Mouse (Mus musculus) intestine, embryonic 14.5 days (tissue): ENCODE data around the gene Got1. TPM values are rescaled to one million over a fixed set of nuclear protein-coding genes. Genes with fewer than 3 reads are reported as not detected.

Experiments used
- ATAC-seq: fragments of 200-750 bp; cut with Nextera tagmentation; replicated peaks from 2 replicates; pipeline ENCODE4 v1.8.0; 2017; ENCODE audit warnings: low read depth, moderate number of reproducible peaks, moderate TSS enrichment, moderate library complexity; ENCODE audit not compliant: low FRiP score, low TSS enrichment
- DNase-seq: peaks from one replicate; pipeline ENCODE4 v3.0.0-alpha.2; 2018; ENCODE audit warnings: low spot score
- H3K27ac ChIP-seq: fragments of 300-500 bp; sonication (generic); 2 replicates; pipeline ENCODE4 v1.5.1; 2014; ENCODE audit warnings: low read depth, mild to moderate bottlenecking, control low read depth
- H3K27me3 ChIP-seq: fragments of 300-500 bp; sonication (generic); replicated peaks from 2 replicates; pipeline ENCODE4 v1.6.1; 2014; ENCODE audit warnings: low read length, control low read depth; ENCODE audit not compliant: control insufficient read depth, insufficient read depth
- H3K36me3 ChIP-seq: fragments of 300-500 bp; sonication (generic); 2 replicates; pipeline ENCODE4 v1.6.1; 2014; ENCODE audit warnings: low read length, control low read depth; ENCODE audit not compliant: control insufficient read depth, insufficient read depth
- H3K4me1 ChIP-seq: fragments of 300-500 bp; sonication (generic); replicated peaks from 2 replicates; pipeline ENCODE4 v1.6.1; 2014; ENCODE audit warnings: low read length, control low read depth, mixed read lengths; ENCODE audit not compliant: control insufficient read depth, insufficient read depth
- H3K4me2 ChIP-seq: fragments of 300-500 bp; sonication (generic); 2 replicates; pipeline ENCODE4 v1.6.1; 2014; ENCODE audit warnings: low read length
- H3K4me3 ChIP-seq: fragments of 300-500 bp; sonication (generic); 2 replicates; pipeline ENCODE4 v1.5.1; 2014; ENCODE audit warnings: low read depth, low read length, control low read depth, mixed read lengths
- H3K9ac ChIP-seq: fragments of 300-500 bp; sonication (generic); 2 replicates; pipeline ENCODE4 v1.6.1; 2014; ENCODE audit warnings: mild to moderate bottlenecking, low read length
- H3K9me3 ChIP-seq: fragments of 300-500 bp; sonication (generic); 2 replicates; pipeline ENCODE4 v1.6.1; 2016; ENCODE audit warnings: low read length, control low read depth; ENCODE audit not compliant: control insufficient read depth
- WGBS: fragments of 180-500 bp; shearing (Covaris S2); extraction: QIAGEN DNeasy Blood & Tissue Kit; methylation state at CpG from one replicate; pipeline ENCODE4 v1.1.7; 2014; 5-methylcytosine and 5-hydroxymethylcytosine counted together
- polyA plus RNA-seq: library from polyadenylated mRNA; unstranded; fragments of >200 nt; fragmentation: Nextera tagmentation; extraction: Ambion mirVana; gene quantifications from 2 replicates; pipeline ENCODE4 v1.2.1, GENCODE M21; 2014

The Got1 gene
- polyA plus RNA-seq, 1 experiment from 2014 or later, result 35.8 TPM

GRCm38 (mm10) chr19:43550706-43551492 is 26.5 kb upstream of the Got1 start:
- no peak overlapping the region for H3K4me2 ChIP-seq
- H3K9ac ChIP-seq, result no peak overlapping the region
- no peak overlapping the region for H3K4me3 ChIP-seq
- peaks cover 11% of the 10 kb centered on the region for H3K4me1 ChIP-seq
- H3K27ac ChIP-seq, result no peak overlapping the region
- ATAC-seq (no peak), DNase-seq (no peak)
- H3K36me3 ChIP-seq, result no peaks in the 10 kb centered on the region
- H3K27me3 ChIP-seq, result no peaks in the 10 kb centered on the region
- H3K9me3 ChIP-seq, result no peaks in the 10 kb centered on the region
- WGBS, result 84% methylated on average over 18 of the region's 18 CpGs

DNA sequence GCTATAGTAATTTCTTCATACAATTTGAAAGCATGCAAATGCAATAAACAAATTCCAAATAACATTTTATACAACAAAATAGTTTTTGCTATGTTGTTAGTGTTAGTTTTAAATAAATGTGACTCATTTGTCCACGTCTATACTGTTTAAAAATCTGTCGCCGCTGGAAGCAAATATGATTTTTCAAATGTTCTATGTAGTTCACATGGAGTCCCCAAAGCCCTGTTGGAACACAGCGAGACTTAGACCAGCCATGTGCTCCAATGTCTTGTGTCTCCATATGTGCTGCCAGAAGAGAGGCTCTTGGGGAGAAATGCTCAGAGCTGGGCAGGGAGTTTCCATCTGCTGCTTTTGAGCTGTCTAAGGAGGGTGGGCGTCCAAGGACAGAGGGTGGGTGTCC is 23.7 kb upstream of the Got1 start:
- no peaks in the 10 kb centered on the region for H3K36me3 ChIP-seq
- H3K4me3 ChIP-seq, result no peak overlapping the region
- no peaks in the 10 kb centered on the region for H3K9me3 ChIP-seq
- no peak for DNase-seq
- 56% methylated on average over 5 of the region's 5 CpGs for WGBS
- H3K27me3 ChIP-seq, result no peaks in the 10 kb centered on the region
- ATAC-seq, result no peak
- H3K4me2 ChIP-seq, result no peak overlapping the region
- H3K27ac ChIP-seq, result peak overlapping the region; percentile 57
- peaks cover 12% of the 10 kb centered on the region for H3K4me1 ChIP-seq
- H3K9ac ChIP-seq, result no peak overlapping the region

- ATAC-seq, result no peak; the same call in 1 of the 2 replicates
- H3K36me3 ChIP-seq, result no peaks in the 10 kb centered on the region
Observed at GRCm38 (mm10) chr19:43546337-43547117, 22.1 kb upstream of the Got1 start.

DNA sequence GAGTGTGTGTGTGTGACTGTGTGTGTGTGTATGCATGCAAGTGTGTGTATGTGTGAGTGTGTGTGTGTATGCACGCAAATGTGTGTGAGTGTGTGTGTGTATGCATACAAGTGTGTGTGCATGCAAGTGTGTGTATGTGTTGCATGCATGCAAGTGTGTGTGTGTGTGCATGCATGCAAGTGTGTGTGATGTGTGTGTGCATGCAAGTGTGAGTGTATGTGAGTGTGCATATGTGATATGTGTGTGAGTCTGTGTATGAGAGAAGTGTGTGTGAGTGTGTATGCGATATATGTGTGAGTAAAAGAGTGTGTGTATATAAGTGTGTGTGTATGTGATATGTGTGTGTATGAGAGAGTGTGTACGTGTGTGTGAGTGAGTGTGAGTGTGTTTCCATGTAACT is 11.0 kb upstream of the Got1 start:
- no peak overlapping the region for H3K4me3 ChIP-seq
- H3K9ac ChIP-seq, result no peak overlapping the region
- no peaks in the 10 kb centered on the region for H3K36me3 ChIP-seq
- H3K27ac ChIP-seq, result no peak overlapping the region
- ATAC-seq, result no peak
- DNase-seq, result no peak
- WGBS, result 91% methylated on average over 3 of the region's 3 CpGs
- no peak overlapping the region for H3K4me2 ChIP-seq
- H3K27me3 ChIP-seq, result no peaks in the 10 kb centered on the region
- no peaks in the 10 kb centered on the region for H3K9me3 ChIP-seq
- H3K4me1 ChIP-seq, result peaks cover 7% of the 10 kb centered on the region; the same call in 1 of the 2 replicates

More at GRCm38 (mm10) chr19:43546337-43547117, 22.1 kb upstream of the Got1 start:
- H3K9me3 ChIP-seq, result no peaks in the 10 kb centered on the region
- WGBS, result 6% methylated on average over 19 of the region's 19 CpGs
- peak overlapping the region; percentile 27 for H3K4me2 ChIP-seq
- peaks cover 12% of the 10 kb centered on the region for H3K4me1 ChIP-seq
- no peak for DNase-seq
- peak overlapping the region; percentile 63 for H3K27ac ChIP-seq
- no peak overlapping the region for H3K4me3 ChIP-seq
- no peaks in the 10 kb centered on the region for H3K27me3 ChIP-seq
- no peak overlapping the region for H3K9ac ChIP-seq

DNA sequence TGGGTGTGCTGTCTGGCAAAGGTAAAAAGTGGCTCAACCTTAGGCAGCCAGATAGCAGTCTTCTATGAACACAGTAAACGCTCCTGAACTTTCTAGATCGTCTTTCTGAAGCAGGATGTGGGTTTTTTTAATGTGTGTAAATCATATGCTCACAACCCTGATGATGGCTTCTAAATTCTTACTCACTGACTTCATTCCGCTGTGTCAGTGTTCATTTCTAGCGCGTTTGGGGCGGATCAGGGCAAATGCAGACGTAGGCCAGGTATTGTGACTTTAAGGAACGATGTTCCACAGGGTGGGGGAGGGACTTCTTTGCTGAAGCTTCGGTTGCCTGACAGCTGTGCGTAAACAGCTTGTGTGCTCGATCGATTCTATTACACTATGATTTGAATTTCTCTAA is 6.5 kb upstream of the Got1 start:
- no peaks in the 10 kb centered on the region for H3K9me3 ChIP-seq
- no peaks in the 10 kb centered on the region for H3K27me3 ChIP-seq
- DNase-seq (no peak), ATAC-seq (0 out of 2 replicates have a peak, but pooled peaks have one; percentile 30)
- peak overlapping the region; percentile 14; the same call in 1 of the 2 replicates for H3K27ac ChIP-seq
- H3K4me2 ChIP-seq, result peak overlapping the region; percentile 52; the same call in 1 of the 2 replicates
- H3K4me1 ChIP-seq, result peaks cover 7% of the 10 kb centered on the region; the same call in 1 of the 2 replicates
- no peaks in the 10 kb centered on the region for H3K36me3 ChIP-seq
- WGBS, result 15% methylated on average over 12 of the region's 12 CpGs
- H3K9ac ChIP-seq, result no peak overlapping the region
- no peak overlapping the region for H3K4me3 ChIP-seq

- Histone ChIP-seq H3K27me3 (no peaks in the 10 kb centered on the region), H3K36me3 (no peaks in the 10 kb centered on the region), H3K4me1 (peaks cover 9% of the 10 kb centered on the region), H3K27ac (no peak overlapping the region), H3K4me3 (peak overlapping the region; percentile 19), H3K9me3 (no peaks in the 10 kb centered on the region), H3K9ac (no peak overlapping the region), H3K4me2 (peak overlapping the region; percentile 52)
- 2% methylated on average over 13 of the region's 13 CpGs for WGBS
- peak; percentile 63 for ATAC-seq
- peak; percentile 86 for DNase-seq
Observed at GRCm38 (mm10) chr19:43530197-43530770, 5.9 kb upstream of the Got1 start.

- no peak for DNase-seq
- H3K4me3 ChIP-seq, result no peak overlapping the region
- no peaks in the 10 kb centered on the region for H3K9me3 ChIP-seq
- ATAC-seq, result no peak
- H3K4me2 ChIP-seq, result no peak overlapping the region
- H3K4me1 ChIP-seq, result peaks cover 22% of the 10 kb centered on the region
- H3K27ac ChIP-seq, result no peak overlapping the region
- H3K36me3 ChIP-seq, result no peaks in the 10 kb centered on the region
- no peak overlapping the region for H3K9ac ChIP-seq
- H3K27me3 ChIP-seq, result no peaks in the 10 kb centered on the region
- WGBS, result 90% methylated on average over 8 of the region's 8 CpGs
Observed at GRCm38 (mm10) chr19:43528056-43528587, 3.7 kb upstream of the Got1 start.

- no peak overlapping the region for H3K9ac ChIP-seq
- no peak overlapping the region for H3K4me2 ChIP-seq
- H3K4me3 ChIP-seq, result no peak overlapping the region
- H3K36me3 ChIP-seq, result no peaks in the 10 kb centered on the region
- H3K27ac ChIP-seq, result no peak overlapping the region
- H3K27me3 ChIP-seq, result no peaks in the 10 kb centered on the region
- H3K9me3 ChIP-seq, result no peaks in the 10 kb centered on the region
- peaks cover 22% of the 10 kb centered on the region for H3K4me1 ChIP-seq
- ATAC-seq, result no peak
- WGBS, result 19% methylated on average over 11 of the region's 11 CpGs
- DNase-seq, result no peak
Observed at GRCm38 (mm10) chr19:43527131-43527530, 2.7 kb upstream of the Got1 start.
